Mouse (Mus musculus) right cerebral cortex, postnatal 10 days (tissue): Measurements from ENCODE around the gene Golph3.

Experiments used
- DNase-seq, 2 experiments: peaks; one replicate each; pipeline ENCODE4 v3.0.0; 2021; ENCODE audit warnings: low spot score in 2 of 2

Golph3 gene

GRCm38 (mm10) chr15:12318451-12318850, 2.8 kb upstream of the Golph3 start:
- DNase-seq, result no peak

- DNase-seq, result no peak
These were observed 1.4 kb upstream of the Golph3 start for GRCm38 (mm10) chr15:12319889-12320288.

- no peak for DNase-seq
These were observed 684 bp upstream of the Golph3 start for GRCm38 (mm10) chr15:12320441-12321090.

GRCm38 (mm10) chr15:12321788-12322621, 755 bp downstream of the Golph3 start, which contains the start of gene 1810049J17Rik:
TSS of gene 1810049J17Rik (minus strand) at chr15:12321899.
- DNase-seq, result peak in 1 of 2 experiments; percentile 38

- DNase-seq, result no peak
These were observed 1.6 kb downstream of the Golph3 start for GRCm38 (mm10) chr15:12322676-12323402.

- no peak for DNase-seq
These were observed 3.1 kb downstream of the Golph3 start for GRCm38 (mm10) chr15:12324326-12324725.

GRCm38 (mm10) chr15:12330389-12330788, 9.1 kb downstream of the Golph3 start:
- DNase-seq, result no peak

- DNase-seq, result no peak
These were observed 9.6 kb downstream of the Golph3 start for GRCm38 (mm10) chr15:12330892-12331291.

GRCm38 (mm10) chr15:12331300-12331699, 10.1 kb downstream of the Golph3 start:
- DNase-seq, result no peak

- DNase-seq, result no peak
These were observed 13.1 kb downstream of the Golph3 start for GRCm38 (mm10) chr15:12334381-12334780.

- DNase-seq, result no peak
These were observed 16.0 kb downstream of the Golph3 start for GRCm38 (mm10) chr15:12337030-12337778.

- DNase-seq, result no peak
These were observed 16.5 kb downstream of the Golph3 start for GRCm38 (mm10) chr15:12337779-12338137.

- no peak for DNase-seq
These were observed 19.5 kb downstream of the Golph3 start for GRCm38 (mm10) chr15:12340536-12341400.

GRCm38 (mm10) chr15:12341401-12341758, 20.1 kb downstream of the Golph3 start:
- no peak for DNase-seq

- DNase-seq, result no peak
These were observed 25.7 kb downstream of the Golph3 start for GRCm38 (mm10) chr15:12346916-12347315.

GRCm38 (mm10) chr15:12348950-12349349, 27.7 kb downstream of the Golph3 start:
- DNase-seq, result no peak

- DNase-seq, result no peak
These were observed 28.6 kb downstream of the Golph3 start for GRCm38 (mm10) chr15:12349840-12350239.

GRCm38 (mm10) chr15:12351470-12351869, 30.2 kb downstream of the Golph3 start:
- no peak for DNase-seq

- no peak for DNase-seq
These were observed 33.1 kb downstream of the Golph3 start for GRCm38 (mm10) chr15:12354281-12354810.

- no peak for DNase-seq
These were observed 34.0 kb downstream of the Golph3 start for GRCm38 (mm10) chr15:12355261-12355660.

- peak in 1 of 2 experiments; percentile 20 for DNase-seq
These were observed 34.7 kb downstream of the Golph3 start for GRCm38 (mm10) chr15:12355907-12356306.
